ENCODE assay signal across 8 mouse cellular contexts in the genomic region with DNA sequence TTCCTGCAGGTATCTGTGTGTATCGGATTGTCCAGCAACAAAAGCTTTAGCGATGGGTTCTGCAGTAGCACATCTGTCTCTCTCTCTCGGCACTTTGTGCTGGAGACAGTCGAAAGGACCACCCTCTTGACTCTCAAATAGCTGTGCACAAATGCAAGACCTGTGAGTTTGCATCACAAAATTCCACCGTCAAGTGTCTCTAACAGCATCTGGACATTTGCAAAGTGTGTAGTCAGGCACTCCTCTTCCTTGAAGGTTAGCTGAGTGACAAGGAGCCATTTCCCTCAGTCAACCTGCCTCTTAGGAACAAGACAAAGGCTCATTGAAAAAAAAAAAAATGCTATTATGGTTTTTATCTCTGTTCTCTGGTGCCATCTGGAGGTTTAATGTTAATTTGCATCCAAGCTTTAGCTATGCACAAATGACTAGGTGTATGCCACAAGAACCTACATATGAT. TPM values are rescaled to one million over a fixed set of nuclear protein-coding genes. Genes with fewer than 3 reads are reported as not detected.
DNase-seq lines count a peak whose midpoint lies in the region; ATAC-seq and TF ChIP-seq lines count a peak whose summit lies in the region.

No protein-coding gene starts in this region.

- H3K27ac ChIP-seq in lung, embryonic 14.5 days (ENCODE audit: low read depth), result no peak overlapping the region
- peak overlapping the region; percentile 81 for H3K27ac ChIP-seq in forebrain, embryonic 13.5 days
- H3K27ac ChIP-seq in neural tube, embryonic 12.5 days, result peak overlapping the region; percentile 5; the same call in 1 of the 2 replicates

- no peak overlapping the region for H3K4me3 ChIP-seq in lung, embryonic 14.5 days (ENCODE audit: low read depth, low read length)
- peak overlapping the region; percentile 10; the same call in 1 of the 2 replicates for H3K4me3 ChIP-seq in forebrain, embryonic 13.5 days
- no peak overlapping the region for H3K4me3 ChIP-seq in neural tube, embryonic 12.5 days

- TF ChIP-seq CTCF in lung, embryonic 14.5 days (IDR thresholded peaks at IDR 0.05; ENCODE audit: low read depth), result peak; percentile 70

- peak; percentile 41; the same call in 1 of the 2 replicates for ATAC-seq in lung, embryonic 14.5 days (ENCODE audit: insufficient read depth)
- peak; percentile 80 for ATAC-seq in forebrain, embryonic 13.5 days
- peak; percentile 62 for ATAC-seq in neural tube, embryonic 12.5 days (ENCODE audit: low FRiP score, low read depth)

- H3K9me3 ChIP-seq in lung, embryonic 14.5 days (ENCODE audit: low read depth, low read length), result no peaks in the 10 kb centered on the region
- H3K9me3 ChIP-seq in forebrain, embryonic 13.5 days (replicated peaks), result no peaks in the 10 kb centered on the region
- no peaks in the 10 kb centered on the region for H3K9me3 ChIP-seq in neural tube, embryonic 12.5 days

- DNase-seq in adrenal gland, postnatal 14 days, result peak; percentile 14
- no peak for DNase-seq in adrenal gland, adult 2 months
- peak; percentile 92 for DNase-seq in lung, embryonic 14.5 days
- no peak for DNase-seq in lung, adult 18-20 months
- peak; percentile 36 to 42 for DNase-seq in layer of hippocampus, postnatal 10 days (ENCODE audit: low spot score in 2 of 2)
- no peak for DNase-seq in urinary bladder, adult 18-20 months (ENCODE audit: low spot score in 2 of 2)

- no peak overlapping the region for H3K4me2 ChIP-seq in lung, embryonic 14.5 days
- peak overlapping the region; percentile 38 for H3K4me2 ChIP-seq in forebrain, embryonic 13.5 days
- no peak overlapping the region for H3K4me2 ChIP-seq in neural tube, embryonic 12.5 days (replicated peaks)

- H3K9ac ChIP-seq in lung, embryonic 14.5 days, result no peak overlapping the region
- H3K9ac ChIP-seq in forebrain, embryonic 13.5 days, result peak overlapping the region; percentile 50
- 0 out of 2 replicates have a peak overlapping the region, but pooled peaks have one; percentile 1 for H3K9ac ChIP-seq in neural tube, embryonic 12.5 days

- H3K4me1 ChIP-seq in lung, embryonic 14.5 days (ENCODE audit: insufficient read depth), result no peaks in the 10 kb centered on the region
- H3K4me1 ChIP-seq in forebrain, embryonic 13.5 days, result peaks cover 19% of the 10 kb centered on the region
- H3K4me1 ChIP-seq in neural tube, embryonic 12.5 days, result peaks cover 10% of the 10 kb centered on the region; the same call in 1 of the 2 replicates

- WGBS in lung, embryonic 14.5 days, result 20% methylated on average over 5 of the region's 5 CpGs
- WGBS in forebrain, embryonic 13.5 days, result 44% methylated on average over 5 of the region's 5 CpGs
- WGBS in neural tube, embryonic 12.5 days, result 62% methylated on average over 5 of the region's 5 CpGs

- H3K27me3 ChIP-seq in lung, embryonic 14.5 days (ENCODE audit: insufficient read depth, low read length), result no peaks in the 10 kb centered on the region
- H3K27me3 ChIP-seq in forebrain, embryonic 13.5 days, result no peaks in the 10 kb centered on the region
- H3K27me3 ChIP-seq in neural tube, embryonic 12.5 days (replicated peaks), result no peaks in the 10 kb centered on the region

- no peaks in the 10 kb centered on the region for H3K36me3 ChIP-seq in lung, embryonic 14.5 days (ENCODE audit: insufficient read depth)
- H3K36me3 ChIP-seq in forebrain, embryonic 13.5 days (ENCODE audit: poor library complexity, severe bottlenecking), result no peaks in the 10 kb centered on the region
- H3K36me3 ChIP-seq in neural tube, embryonic 12.5 days, result no peaks in the 10 kb centered on the region

RNA-seq across cellular contexts. Expression of gene Tmc3, which starts 34.7 kb away (rescaled TPM):
- total RNA-seq in adrenal gland, postnatal 14 days (2021), result 0.30 and 0.90 TPM in 2 replicates
- total RNA-seq in adrenal gland, adult 2 months (2021), result under 1 TPM; 0.12 to 0.17 TPM
- polyA plus RNA-seq in adrenal gland, adult 2 months (2012; rRNA removed), result 0.08 and 0.26 TPM in 2 replicates
- 0.09 and 0.13 TPM in 2 replicates for polyA plus RNA-seq in lung, embryonic 14.5 days (2014; fragmentation: Nextera tagmentation; extraction: Ambion mirVana)
- polyA plus RNA-seq in forebrain, embryonic 13.5 days (2015; fragmentation: Nextera tagmentation; extraction: Ambion mirVana), result 0.08 and 0.11 TPM in 2 replicates
- under 1 TPM; 0.18 to 0.55 TPM for total RNA-seq in layer of hippocampus, postnatal 10 days (2021)
- 0.10 and 0.28 TPM in 2 replicates for polyA plus RNA-seq in neural tube, embryonic 12.5 days (2016; fragmentation: Nextera tagmentation; extraction: Ambion mirVana)

Comparison
In these comparisons a context has a peak if more than half of its experiments do, and no peak if none do; other contexts are left out.
1. DNase-seq: peak in adrenal gland, postnatal 14 days (single experiment), lung, embryonic 14.5 days (single experiment) and layer of hippocampus, postnatal 10 days (2 of 2); none in adrenal gland, adult 2 months (single experiment), lung, adult 18-20 months (0 of 2) and urinary bladder, adult 18-20 months (0 of 2).
2. Peak in every context shown above with its lines, with median percentiles within 50 percentile points of each other: ATAC-seq.